Mouse (Mus musculus): ENCODE data around the gene Slc5a5. TPM values are rescaled to one million over a fixed set of nuclear protein-coding genes. Genes with fewer than 3 reads are reported as not detected.

Gene Slc5a5
- polyA plus RNA-seq, 2 experiments = 0.03 to 0.10 TPM

- peak overlapping the region; percentile 82 for H3K4me2 ChIP-seq (ENCODE audit: low read depth)
- H3K27ac ChIP-seq = peak overlapping the region; percentile 99
- TF ChIP-seq EP300 (IDR thresholded peaks at IDR 0.05; ENCODE audit: low read depth) (no peak), CTCF (IDR thresholded peaks at IDR 0.05; ENCODE audit: low read depth) (no peak)
- peaks cover 43 to 50% of the 10 kb centered on the region in 2 experiments for H3K4me1 ChIP-seq (replicated peaks; ENCODE audit: control insufficient read depth in 2 of 2, insufficient read depth in 2 of 2, low read length in 1 of 2)
- WGBS (ENCODE audit: insufficient replicate concordance) = 74% methylated on average over 25 of the region's 25 CpGs
- H3K9me3 ChIP-seq (ENCODE audit: control insufficient read depth, low read length) = no peaks in the 10 kb centered on the region
- H3K9ac ChIP-seq (replicated peaks) = peak overlapping the region; percentile 93
- DNase-seq (ENCODE audit: low read depth in 3 of 3, low spot score in 3 of 3) (no peak), ATAC-seq (ENCODE audit: insufficient read depth) (no peak)
- H3K4me3 ChIP-seq (ENCODE audit: insufficient read depth in 1 of 2, low read depth in 2 of 2, low read length in 2 of 2) = peak overlapping the region; percentile 65 to 73
- no peaks in the 10 kb centered on the region for H3K36me3 ChIP-seq (replicated peaks; ENCODE audit: control insufficient read depth, insufficient read depth, low read depth)
- no peaks in the 10 kb centered on the region for H3K27me3 ChIP-seq (ENCODE audit: control insufficient read depth, insufficient read depth, low read length)
Measured at GRCm38 (mm10) chr8:70842484-70842883, 50.1 kb downstream of the Slc5a5 start.

- Histone ChIP-seq H3K4me2 (ENCODE audit: low read depth) (peak overlapping the region; percentile 82), H3K27me3 (ENCODE audit: control insufficient read depth, insufficient read depth, low read length) (no peaks in the 10 kb centered on the region), H3K36me3 (replicated peaks; ENCODE audit: control insufficient read depth, insufficient read depth, low read depth) (peaks cover 6% of the 10 kb centered on the region), H3K9me3 (ENCODE audit: control insufficient read depth, low read length) (no peaks in the 10 kb centered on the region), H3K9ac (replicated peaks) (peak overlapping the region; percentile 93), H3K4me3 (ENCODE audit: insufficient read depth in 1 of 2, low read depth in 2 of 2, low read length in 2 of 2) (peak overlapping the region; percentile 65 to 73), H3K4me1 (replicated peaks; ENCODE audit: control insufficient read depth in 2 of 2, insufficient read depth in 2 of 2, low read length in 1 of 2) (peaks cover 47 to 60% of the 10 kb centered on the region in 2 experiments), H3K27ac (peak overlapping the region; percentile 99)
- WGBS (ENCODE audit: insufficient replicate concordance) = 9% methylated on average over 22 of the region's 22 CpGs
- peak; percentile 80 to 86 (median 81) for DNase-seq (ENCODE audit: low read depth in 3 of 3, low spot score in 3 of 3)
- TF ChIP-seq EP300 (IDR thresholded peaks at IDR 0.05; ENCODE audit: low read depth) (peak; percentile 64), CTCF (IDR thresholded peaks at IDR 0.05; ENCODE audit: low read depth) (peak; percentile 99)
- ATAC-seq (ENCODE audit: insufficient read depth) = peak; percentile 42
Measured at GRCm38 (mm10) chr8:70841147-70842072, 51.1 kb downstream of the Slc5a5 start.

GRCm38 (mm10) chr8:70840590-70840989 is 52.0 kb downstream of the Slc5a5 start:
- Histone ChIP-seq H3K4me1 (replicated peaks; ENCODE audit: control insufficient read depth in 2 of 2, insufficient read depth in 2 of 2, low read length in 1 of 2) (peaks cover 55 to 68% of the 10 kb centered on the region in 2 experiments), H3K4me2 (ENCODE audit: low read depth) (peak overlapping the region; percentile 82), H3K36me3 (replicated peaks; ENCODE audit: control insufficient read depth, insufficient read depth, low read depth) (peaks cover 14% of the 10 kb centered on the region), H3K9ac (replicated peaks) (peak overlapping the region; percentile 93), H3K4me3 (ENCODE audit: insufficient read depth in 1 of 2, low read depth in 2 of 2, low read length in 2 of 2) (peak overlapping the region in 1 of 2 experiments; percentile 65; a peak in 2 of 4 replicates), H3K27ac (peak overlapping the region; percentile 99), H3K9me3 (ENCODE audit: control insufficient read depth, low read length) (no peaks in the 10 kb centered on the region), H3K27me3 (ENCODE audit: control insufficient read depth, insufficient read depth, low read length) (no peaks in the 10 kb centered on the region)
- DNase-seq (ENCODE audit: low read depth in 3 of 3, low spot score in 3 of 3) (no peak), ATAC-seq (ENCODE audit: insufficient read depth) (no peak)
- WGBS (ENCODE audit: insufficient replicate concordance) = 39% methylated on average over 10 of the region's 10 CpGs
- TF ChIP-seq EP300 (IDR thresholded peaks at IDR 0.05; ENCODE audit: low read depth) (no peak), CTCF (IDR thresholded peaks at IDR 0.05; ENCODE audit: low read depth) (no peak)

GRCm38 (mm10) chr8:70839408-70840351 is 52.9 kb downstream of the Slc5a5 start, which contains the start of gene Arrdc2:
Gene Arrdc2, minus strand, starts transcription at chr8:70839720.
- H3K27ac ChIP-seq = peak within 1 kb of the TSS; percentile 99
- WGBS (ENCODE audit: insufficient replicate concordance) = under 1% methylated on average over 55 of the region's 55 CpGs
- peak within 1 kb of the TSS; percentile 83 for H3K4me2 ChIP-seq (ENCODE audit: low read depth)
- peaks cover 56 to 70% of the 10 kb centered on the region in 2 experiments for H3K4me1 ChIP-seq (replicated peaks; ENCODE audit: control insufficient read depth in 2 of 2, insufficient read depth in 2 of 2, low read length in 1 of 2)
- peak within 1 kb of the TSS; percentile 93 for H3K9ac ChIP-seq (replicated peaks)
- peak; percentile 85 for ATAC-seq (ENCODE audit: insufficient read depth)
- H3K27me3 ChIP-seq (ENCODE audit: control insufficient read depth, insufficient read depth, low read length) = no peaks in the 10 kb centered on the region
- peaks cover 22% of the 10 kb centered on the region for H3K36me3 ChIP-seq (replicated peaks; ENCODE audit: control insufficient read depth, insufficient read depth, low read depth)
- no peaks in the 10 kb centered on the region for H3K9me3 ChIP-seq (ENCODE audit: control insufficient read depth, low read length)
- peak; percentile 25; the same call in 1 of the 2 replicates for TF ChIP-seq CTCF (IDR thresholded peaks at IDR 0.05; ENCODE audit: low read depth)
- TF ChIP-seq EP300 (IDR thresholded peaks at IDR 0.05; ENCODE audit: low read depth) = peak; percentile 45
- DNase-seq (ENCODE audit: low read depth in 3 of 3, low spot score in 3 of 3) = peak; percentile 100
- H3K4me3 ChIP-seq (ENCODE audit: insufficient read depth in 1 of 2, low read depth in 2 of 2, low read length in 2 of 2) = peak within 1 kb of the TSS; percentile 81 to 85

Data from liver, embryonic 14.5 days (tissue).